Comparison of ENCODE assay signal across 1 mouse cellular context in the genomic region with DNA sequence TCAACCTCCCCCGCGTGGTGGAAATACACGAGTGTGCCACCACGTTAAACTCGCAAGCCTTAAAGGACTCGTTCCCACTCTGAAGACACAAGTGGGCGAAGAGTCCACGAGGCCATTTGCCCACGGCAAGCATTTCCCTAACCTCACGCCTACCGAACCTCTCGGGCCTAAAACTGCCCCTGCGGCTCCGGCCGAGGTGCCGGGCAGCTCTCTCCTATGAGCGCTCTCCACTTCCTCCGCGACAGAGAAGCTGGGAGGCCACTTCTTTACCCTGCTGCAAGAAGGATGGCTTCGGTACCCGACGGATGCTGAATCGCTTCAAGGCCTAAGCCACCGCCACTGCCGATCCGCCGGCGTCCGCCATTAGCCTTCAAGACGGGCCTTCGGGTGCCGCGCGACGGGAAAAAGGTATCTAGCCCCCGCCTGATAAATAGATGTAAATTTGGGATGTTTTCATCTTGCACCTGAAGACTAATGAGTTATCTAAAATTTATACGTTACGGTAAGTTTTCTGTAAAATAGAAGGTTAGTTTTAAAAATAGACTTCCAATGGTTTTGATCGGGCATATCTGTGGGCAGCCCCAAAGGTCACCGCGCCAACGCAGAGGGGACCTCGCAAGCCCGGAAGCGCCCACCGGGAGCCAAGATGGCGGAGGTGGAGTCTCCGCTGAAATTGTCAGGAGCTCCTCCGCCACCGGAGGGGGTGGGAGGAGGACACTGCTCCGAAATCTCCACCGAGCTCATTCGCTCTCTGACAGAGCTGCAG.
TF ChIP-seq lines count a peak whose summit lies in the region.

Gene Cog4, plus strand, starts transcription at position 196 of the 766 bp plus-strand sequence.
Gene Sf3b3, minus strand, starts transcription at position 383 of the 766 bp plus-strand sequence.

TF ChIP-seq in CH12.LX, 34 proteins besides CTCF, POLR2A, EP300 and RAD21:
- peak; percentile 64; the same call in 1 of the 2 replicates for TF ChIP-seq MXI1 (IDR thresholded peaks at IDR 0.05; ENCODE audit: low read depth, low read length)
- no peak for TF ChIP-seq ZNF384 (IDR thresholded peaks at IDR 0.05; ENCODE audit: low read depth, low read length)
- TF ChIP-seq POLR2AphosphoS2 (IDR thresholded peaks at IDR 0.05; ENCODE audit: low read depth, low read length): peak; percentile 90
- TF ChIP-seq JUND (conservative IDR thresholded peaks at IDR 0.05; ENCODE audit: low read depth, low read length): no peak; the same call in 1 of the 2 replicates
- peak; percentile 97 for TF ChIP-seq ELF1 (IDR thresholded peaks at IDR 0.05; ENCODE audit: low read depth, low read length)
- TF ChIP-seq PAX5 (IDR thresholded peaks at IDR 0.05; ENCODE audit: low read length): no peak
- TF ChIP-seq MEF2A (IDR thresholded peaks at IDR 0.05; ENCODE audit: borderline replicate concordance, low read depth, low read length): 0 out of 2 replicates have a peak, but pooled peaks have one; percentile 67
- no peak for TF ChIP-seq ZKSCAN1 (IDR thresholded peaks at IDR 0.05; ENCODE audit: borderline replicate concordance, low read depth, low read length)
- TF ChIP-seq E2F4 (IDR thresholded peaks at IDR 0.05; ENCODE audit: insufficient replicate concordance, low read depth, low read length): peak; percentile 97; the same call in 1 of the 2 replicates
- no peak for TF ChIP-seq CHD1 (IDR thresholded peaks at IDR 0.05; ENCODE audit: low read depth, low read length)
- no peak for TF ChIP-seq USF1 (IDR thresholded peaks at IDR 0.05; ENCODE audit: low read depth, low read length)
- peak; percentile 97 for TF ChIP-seq TCF12 (IDR thresholded peaks at IDR 0.05; ENCODE audit: low read depth, low read length)
- no peak for TF ChIP-seq JUN (IDR thresholded peaks at IDR 0.05; ENCODE audit: insufficient read depth, low read depth, low read length)
- no peak for TF ChIP-seq ZC3H11A (IDR thresholded peaks at IDR 0.05; ENCODE audit: low read depth, low read length)
- TF ChIP-seq HCFC1 (IDR thresholded peaks at IDR 0.05; ENCODE audit: low read depth, low read length): peak; percentile 88
- TF ChIP-seq IRF4 (IDR thresholded peaks at IDR 0.05; ENCODE audit: low read depth, low read length): peak; percentile 53; the same call in 1 of the 2 replicates
- TF ChIP-seq RCOR1 (conservative IDR thresholded peaks at IDR 0.05; ENCODE audit: low read depth, low read length): 0 out of 2 replicates have a peak, but pooled peaks have one; percentile 58
- TF ChIP-seq GABPA (IDR thresholded peaks at IDR 0.05; ENCODE audit: insufficient replicate concordance, low read depth, low read length): no peak
- TF ChIP-seq MAX (IDR thresholded peaks at IDR 0.05; ENCODE audit: low read length): peak; percentile 100
- TF ChIP-seq SMC3 (IDR thresholded peaks at IDR 0.05; ENCODE audit: low read depth, low read length): no peak
- TF ChIP-seq MAZ (IDR thresholded peaks at IDR 0.05; ENCODE audit: low read depth, low read length): peak; percentile 72
- no peak for TF ChIP-seq UBTF (IDR thresholded peaks at IDR 0.05; ENCODE audit: low read depth, low read length)
- peak; percentile 85 for TF ChIP-seq ZMIZ1 (IDR thresholded peaks at IDR 0.05; ENCODE audit: low read depth, low read length)
- TF ChIP-seq MYC (IDR thresholded peaks at IDR 0.05; ENCODE audit: low read depth, low read length): no peak; the same call in 1 of the 2 replicates
- TF ChIP-seq CHD2 (IDR thresholded peaks at IDR 0.05; ENCODE audit: low read length): no peak
- TF ChIP-seq NELFE (IDR thresholded peaks at IDR 0.05; ENCODE audit: low read depth, low read length): peak; percentile 91
- peak; percentile 95 for TF ChIP-seq TBP (conservative IDR thresholded peaks at IDR 0.05; ENCODE audit: low read depth, low read length)
- no peak for TF ChIP-seq MAFK (IDR thresholded peaks at IDR 0.05; ENCODE audit: insufficient replicate concordance, low read length)
- TF ChIP-seq SIN3A (IDR thresholded peaks at IDR 0.05; ENCODE audit: low read length): peak; percentile 97
- TF ChIP-seq BHLHE40 (IDR thresholded peaks at IDR 0.05; ENCODE audit: low read depth, low read length): no peak; the same call in 1 of the 2 replicates
- TF ChIP-seq NRF1 (IDR thresholded peaks at IDR 0.05; ENCODE audit: low read depth, low read length): peak; percentile 66
- no peak for TF ChIP-seq USF2 (conservative IDR thresholded peaks at IDR 0.05; ENCODE audit: low read depth, low read length)
- 0 out of 2 replicates have a peak, but pooled peaks have one; percentile 14 for TF ChIP-seq ETS1 (conservative IDR thresholded peaks at IDR 0.05; ENCODE audit: low read depth, low read length)
- peak; percentile 76; the same call in 1 of the 2 replicates for TF ChIP-seq KAT2A (IDR thresholded peaks at IDR 0.05; ENCODE audit: insufficient replicate concordance, low read length)
